Mouse (Mus musculus) cortical plate, adult 2 months (tissue): ENCODE data around the gene Trpm5.

Experiments
- CTCF ChIP-seq: fragments of 200-500 bp; IDR thresholded peaks from 2 replicates; pipeline ENCODE4 v1.5.1; 2011; ENCODE audit warnings: mild to moderate bottlenecking, control low read depth, low read length; ENCODE audit not compliant: insufficient read depth; ENCODE audit errors: extremely low read depth
- POLR2A ChIP-seq: fragments of 200-500 bp; IDR thresholded peaks from 2 replicates; pipeline ENCODE4 v1.6.1; 2011; ENCODE audit warnings: mild to moderate bottlenecking, low read length, control low read depth; ENCODE audit not compliant: insufficient read depth; ENCODE audit errors: extremely low read depth

DNA sequence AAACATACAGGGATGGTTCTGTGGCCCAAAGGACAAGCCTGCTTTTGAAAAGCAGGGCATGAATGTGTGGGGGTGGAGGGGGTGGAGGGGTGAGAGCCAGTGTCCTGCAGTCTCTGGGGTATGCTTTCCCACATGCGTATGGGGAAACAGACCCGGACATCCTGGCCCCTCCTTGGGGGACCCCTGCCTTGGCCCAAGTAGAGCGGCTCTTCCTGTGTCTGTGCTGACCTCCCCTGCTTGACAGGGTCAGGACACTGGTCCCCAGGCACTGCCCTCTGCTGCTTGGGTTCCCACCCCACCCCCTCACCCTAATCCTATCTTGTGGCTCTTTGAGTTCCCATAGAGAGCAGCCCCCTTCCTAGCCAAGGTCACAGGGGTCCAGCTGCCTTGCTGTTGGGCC is 15.3 kb upstream of the Trpm5 start:
- TF ChIP-seq POLR2A (no peak), CTCF (no peak)
